Mouse (Mus musculus) CH12.LX (cell line): ENCODE results near the gene Vapb. TPM values are rescaled to one million over a fixed set of nuclear protein-coding genes. Genes with fewer than 3 reads are reported as not detected.

Source experiments
- DNase-seq: peaks from one replicate; pipeline ENCODE4 v3.0.0-alpha.2; 2013; ENCODE audit errors: extremely low read depth
- H3K27ac ChIP-seq: 2 replicates; pipeline ENCODE4 v1.5.1; 2012; ENCODE audit warnings: low read depth, mild to moderate bottlenecking, control low read depth, moderate library complexity; ENCODE audit not compliant: insufficient read depth
- H3K27me3 ChIP-seq: replicated peaks from 2 replicates; pipeline ENCODE3; 2012; ENCODE audit warnings: inconsistent platforms
- H3K36me3 ChIP-seq, 2 experiments: replicated peaks in 1 of 2; 2 replicates each; pipeline versions ENCODE3 to v1.6.1; 2012; ENCODE audit warnings: inconsistent platforms in 1 of 2, low read length in 1 of 2, mild to moderate bottlenecking in 1 of 2, mixed read lengths in 1 of 2, moderate library complexity in 1 of 2; ENCODE audit not compliant: control insufficient read depth in 1 of 2, insufficient read depth in 1 of 2
- H3K4me1 ChIP-seq, 2 experiments: 2 replicates each; pipeline ENCODE4 v1.6.1; 2012; ENCODE audit warnings: inconsistent platforms in 1 of 2, moderate library complexity in 1 of 2; ENCODE audit not compliant: insufficient read depth in 2 of 2, control insufficient read depth in 1 of 2
- H3K4me2 ChIP-seq: 2 replicates; pipeline ENCODE4 v1.6.1; 2012; ENCODE audit warnings: low read depth, mild to moderate bottlenecking, control low read depth; ENCODE audit not compliant: poor library complexity, insufficient read depth, severe bottlenecking
- H3K4me3 ChIP-seq, 3 experiments: fragments of 150-350 bp in 1 of 3; sonication (generic) in 1 of 3; replicated peaks in 1 of 3; 2 replicates each; pipeline versions ENCODE3 to v1.5.1; 2011 to 2012; ENCODE audit warnings: low read depth in 2 of 3, low read length in 2 of 3, mild to moderate bottlenecking in 2 of 3, moderate library complexity in 2 of 3, control low read depth in 1 of 3, improper control_type of control experiment in 1 of 3, inconsistent platforms in 1 of 3, mixed read lengths in 1 of 3; ENCODE audit not compliant: poor library complexity in 1 of 3
- H3K79me2 ChIP-seq: replicated peaks from 2 replicates; pipeline ENCODE4 v1.6.1; 2012; ENCODE audit warnings: mild to moderate bottlenecking, moderate library complexity; ENCODE audit not compliant: control insufficient read depth, poor library complexity, insufficient read depth, severe bottlenecking; ENCODE audit errors: extremely low read depth
- H3K9ac ChIP-seq: 2 replicates; pipeline ENCODE4 v1.6.1; 2012; ENCODE audit warnings: low read depth, mild to moderate bottlenecking, control low read depth, moderate library complexity; ENCODE audit not compliant: insufficient read depth
- H3K9me3 ChIP-seq: replicated peaks from 2 replicates; pipeline ENCODE3; 2012; ENCODE audit warnings: low read length, inconsistent platforms, mixed read lengths
- BHLHE40 ChIP-seq: IDR thresholded peaks from 2 replicates; pipeline ENCODE4 v1.6.1; 2011; ENCODE audit warnings: mild to moderate bottlenecking, low read depth, low read length, improper control_type of control experiment
- CHD1 ChIP-seq: IDR thresholded peaks from 2 replicates; pipeline ENCODE4 v1.6.1; 2012; ENCODE audit warnings: low read depth, low read length, improper control_type of control experiment, inconsistent platforms
- ELF1 ChIP-seq: IDR thresholded peaks from 2 replicates; pipeline ENCODE4 v1.6.1; 2014; ENCODE audit warnings: low read depth, mild to moderate bottlenecking, inconsistent platforms, low read length, improper control_type of control experiment
- ETS1 ChIP-seq: conservative IDR thresholded peaks from 2 replicates; pipeline ENCODE4 v1.6.1; 2012; ENCODE audit warnings: low read depth, mild to moderate bottlenecking, inconsistent platforms, low read length, improper control_type of control experiment, moderate library complexity
- GABPA ChIP-seq: IDR thresholded peaks from 2 replicates; pipeline ENCODE4 v1.6.1; 2012; ENCODE audit warnings: low read depth, low read length, improper control_type of control experiment, inconsistent platforms; ENCODE audit not compliant: insufficient replicate concordance
- HCFC1 ChIP-seq: IDR thresholded peaks from 2 replicates; pipeline ENCODE4 v1.6.1; 2012; ENCODE audit warnings: low read depth, mild to moderate bottlenecking, inconsistent platforms, low read length, improper control_type of control experiment
- JUND ChIP-seq: conservative IDR thresholded peaks from 2 replicates; pipeline ENCODE4 v1.6.1; 2011; ENCODE audit warnings: low read depth, low read length, improper control_type of control experiment
- KAT2A ChIP-seq: IDR thresholded peaks from 2 replicates; pipeline ENCODE4 v1.6.1; 2012; ENCODE audit warnings: low read length, improper control_type of control experiment, inconsistent platforms; ENCODE audit not compliant: insufficient replicate concordance
- MAX ChIP-seq: IDR thresholded peaks from 2 replicates; pipeline ENCODE4 v1.6.1; 2011; ENCODE audit warnings: low read length, improper control_type of control experiment
- MAZ ChIP-seq: IDR thresholded peaks from 2 replicates; pipeline ENCODE4 v1.6.1; 2012; ENCODE audit warnings: low read depth, mild to moderate bottlenecking, inconsistent platforms, low read length, improper control_type of control experiment, moderate library complexity
- MXI1 ChIP-seq: IDR thresholded peaks from 2 replicates; pipeline ENCODE4 v1.6.1; 2011; ENCODE audit warnings: mild to moderate bottlenecking, low read depth, low read length, improper control_type of control experiment
- NELFE ChIP-seq: IDR thresholded peaks from 2 replicates; pipeline ENCODE4 v1.6.1; 2011; ENCODE audit warnings: low read depth, low read length, improper control_type of control experiment
- POLR2A ChIP-seq: IDR thresholded peaks from 2 replicates; pipeline ENCODE4 v1.6.1; 2011; ENCODE audit warnings: low read depth, mild to moderate bottlenecking, improper control_type of control experiment, low read length
- RAD21 ChIP-seq: IDR thresholded peaks from 2 replicates; pipeline ENCODE4 v1.6.1; 2011; ENCODE audit warnings: low read depth, mild to moderate bottlenecking, low read length, improper control_type of control experiment, moderate library complexity
- SIN3A ChIP-seq: IDR thresholded peaks from 2 replicates; pipeline ENCODE4 v1.6.1; 2012; ENCODE audit warnings: low read length, improper control_type of control experiment, inconsistent platforms
- SMC3 ChIP-seq: IDR thresholded peaks from 2 replicates; pipeline ENCODE4 v1.6.1; 2011; ENCODE audit warnings: low read depth, low read length, improper control_type of control experiment
- USF2 ChIP-seq: conservative IDR thresholded peaks from 2 replicates; pipeline ENCODE4 v1.6.1; 2011; ENCODE audit warnings: low read depth, low read length, improper control_type of control experiment
- ZKSCAN1 ChIP-seq: IDR thresholded peaks from 2 replicates; pipeline ENCODE4 v1.6.1; 2012; ENCODE audit warnings: low read depth, inconsistent platforms, low read length, improper control_type of control experiment, borderline replicate concordance
- ZMIZ1 ChIP-seq: IDR thresholded peaks from 2 replicates; pipeline ENCODE4 v1.6.1; 2012; ENCODE audit warnings: low read depth, mild to moderate bottlenecking, inconsistent platforms, low read length, improper control_type of control experiment
- dilution Hi-C: fragments of 300-500 bp; cut with MboI; formaldehyde crosslinking; loops from 2 replicates; pipeline ENCODE4 v1.14.3; 2020; ENCODE audit warnings: low sequenced_read_pairs; ENCODE audit not compliant: extremely low pct_unique_long_range_greater_than_20kb, extremely low pct_ligation_motif_present
- in situ Hi-C: fragments of 300-500 bp; cut with MboI; formaldehyde crosslinking; loops from 3 replicates; pipeline ENCODE4 v1.14.3; 2019; ENCODE audit warnings: low sequenced_read_pairs, low pct_ligation_motif_present, low pct_unique_long_range_greater_than_20kb, mixed read lengths
- polyA plus RNA-seq: library from polyadenylated mRNA; unstranded; fragments of >175 nt; gene quantifications from 2 replicates; pipeline ENCODE4 v1.2.1, GENCODE M21; 2012; ENCODE audit warnings: low read depth; ENCODE audit not compliant: insufficient read length
- total RNA-seq, 2 experiments: library from RNA; depleted of rRNA; stranded (reverse); fragments of 300-350 nt in 1 of 2; fragments of >200 nt in 1 of 2; gene quantifications; 2 replicates each; pipeline ENCODE4 v1.2.3; 2012 to 2014

Vapb gene
- total and polyA plus RNA-seq, 3 experiments: 20.9 to 46.4 (median 44.7) TPM

- Histone ChIP-seq H3K4me2 (no peak overlapping the region), H3K36me3 (no peaks in the 10 kb centered on the region), H3K9ac (no peak overlapping the region), H3K27ac (no peak overlapping the region), H3K4me3 (no peak overlapping the region), H3K9me3 (peaks cover 5% of the 10 kb centered on the region)
- dilution Hi-C loops: no loop called here
- DNase-seq: no peak
- in situ Hi-C loops: no loop called here
- TF ChIP-seq MAX (no peak), SMC3 (no peak), ZKSCAN1 (no peak), RAD21 (no peak), ELF1 (no peak), BHLHE40 (no peak), HCFC1 (no peak), POLR2A (no peak), CHD1 (no peak), GABPA (no peak), USF2 (no peak)
- TF ChIP-seq, all 38 proteins: peak for 0
- Histone ChIP-seq H3K27me3 (peaks cover 65% of the 10 kb centered on the region), H3K4me1 (no peaks in the 10 kb centered on the region), H3K79me2 (no peaks in the 10 kb centered on the region)
These were observed 89.0 kb downstream of the Vapb start for GRCm38 (mm10) chr2:173826287-173826686.

GRCm38 (mm10) chr2:173827228-173827627 is 89.9 kb downstream of the Vapb start:
- Histone ChIP-seq H3K36me3 (no peaks in the 10 kb centered on the region), H3K4me2 (no peak overlapping the region), H3K4me1 (no peaks in the 10 kb centered on the region), H3K79me2 (no peaks in the 10 kb centered on the region), H3K27me3 (peaks cover 71% of the 10 kb centered on the region), H3K9me3 (peaks cover 3% of the 10 kb centered on the region), H3K9ac (no peak overlapping the region), H3K4me3 (no peak overlapping the region), H3K27ac (no peak overlapping the region)
- DNase-seq: no peak
- TF ChIP-seq NELFE (no peak), ZMIZ1 (no peak), KAT2A (no peak)
- dilution Hi-C loops: no loop called here
- in situ Hi-C loops: no loop called here

GRCm38 (mm10) chr2:173828134-173828533 is 90.8 kb downstream of the Vapb start:
- Histone ChIP-seq H3K9me3 (no peaks in the 10 kb centered on the region), H3K27me3 (peaks cover 71% of the 10 kb centered on the region), H3K27ac (no peak overlapping the region), H3K36me3 (no peaks in the 10 kb centered on the region), H3K79me2 (no peaks in the 10 kb centered on the region), H3K9ac (no peak overlapping the region), H3K4me1 (no peaks in the 10 kb centered on the region), H3K4me3 (no peak overlapping the region), H3K4me2 (no peak overlapping the region)
- no peak for DNase-seq
- in situ Hi-C loops (no loop called here), dilution Hi-C loops (no loop called here)
- no peak for TF ChIP-seq BHLHE40
- TF ChIP-seq MAZ: no peak
- no peak for TF ChIP-seq NELFE
- no peak for TF ChIP-seq JUND
- TF ChIP-seq ETS1: no peak
- no peak for TF ChIP-seq MXI1
- no peak for TF ChIP-seq SIN3A
- TF ChIP-seq ZMIZ1: no peak
